Mouse (Mus musculus): Measurements from ENCODE around the gene Icosl. TPM values are rescaled to one million over a fixed set of nuclear protein-coding genes. Genes with fewer than 3 reads are reported as not detected.

Gene Icosl
- total and polyA plus RNA-seq, 3 experiments, result 0.64 to 1.5 (median 1.3) TPM

DNA sequence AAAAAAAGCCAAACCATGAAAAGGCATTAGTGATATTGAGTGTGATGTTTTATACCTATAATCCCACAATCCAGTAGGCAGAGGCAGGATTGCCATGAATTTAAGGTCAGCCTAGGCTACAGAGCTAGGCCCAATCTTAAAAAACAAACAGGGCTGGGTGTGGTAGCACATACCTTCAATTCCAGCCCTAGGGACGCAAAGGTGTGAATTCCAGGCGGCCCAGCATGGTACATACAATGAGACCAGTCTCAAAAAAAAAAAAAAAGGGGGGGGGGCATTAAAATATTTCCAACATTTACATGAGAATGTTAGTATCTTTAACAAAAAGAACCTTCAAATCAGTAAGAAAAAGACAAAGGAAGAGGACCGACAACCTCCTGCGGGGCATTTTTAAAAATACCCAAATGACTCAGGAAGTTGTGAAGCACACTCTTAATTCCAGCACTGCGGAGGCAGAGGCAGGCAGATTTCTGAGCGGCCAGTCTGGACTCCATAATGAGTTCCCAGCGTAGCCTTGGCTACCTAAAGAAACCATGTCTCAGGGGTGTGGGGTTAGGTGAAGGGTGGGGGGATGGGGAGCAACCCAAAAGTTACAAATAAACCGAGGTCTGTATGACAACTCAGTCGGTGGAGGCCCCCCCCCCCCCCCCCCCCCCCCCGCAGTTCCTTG lies 20.9 kb upstream of the Icosl start:
- DNase-seq (ENCODE audit: extremely low read depth), result no peak

DNA sequence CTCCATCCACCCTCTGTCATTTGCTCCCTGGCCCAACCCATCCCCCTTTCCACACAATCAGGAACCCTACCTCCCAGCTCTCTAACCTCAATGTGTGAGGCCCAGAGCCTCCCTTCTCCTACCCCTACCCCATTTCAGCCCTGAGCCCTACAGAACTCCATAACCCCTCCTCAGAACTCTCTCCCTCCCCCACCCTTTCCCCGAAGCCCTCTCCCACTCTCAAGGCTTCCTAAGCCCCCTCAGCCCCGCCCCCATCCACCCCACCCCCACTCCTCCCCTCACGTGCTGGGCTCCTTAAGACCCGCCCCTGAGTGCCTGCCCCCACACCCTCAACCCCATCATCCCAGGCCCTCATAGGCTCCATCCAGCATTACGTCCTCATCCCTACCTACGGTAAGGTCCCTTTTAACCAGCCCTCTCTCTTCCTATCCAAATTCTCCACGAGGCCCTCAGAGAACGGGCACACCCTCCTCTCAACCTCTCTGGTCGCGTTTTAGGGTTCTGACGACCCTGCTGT lies 19.5 kb upstream of the Icosl start:
- no peaks in the 10 kb centered on the region for H3K36me3 ChIP-seq (replicated peaks in 1 of 2; ENCODE audit: control insufficient read depth in 1 of 2, insufficient read depth in 1 of 2, low read length in 1 of 2)
- no peak for DNase-seq (ENCODE audit: extremely low read depth)
- H3K79me2 ChIP-seq (replicated peaks; ENCODE audit: control insufficient read depth, extremely low read depth, insufficient read depth, poor library complexity, severe bottlenecking), result no peaks in the 10 kb centered on the region
- no peak overlapping the region for H3K9ac ChIP-seq (ENCODE audit: insufficient read depth, low read depth)
- TF ChIP-seq GABPA (IDR thresholded peaks at IDR 0.05; ENCODE audit: insufficient replicate concordance, low read depth, low read length) (no peak), USF2 (conservative IDR thresholded peaks at IDR 0.05; ENCODE audit: low read depth, low read length) (no peak), UBTF (IDR thresholded peaks at IDR 0.05; ENCODE audit: low read depth, low read length) (no peak), MAFK (IDR thresholded peaks at IDR 0.05; ENCODE audit: insufficient replicate concordance, low read length) (no peak), CTCF (conservative IDR thresholded peaks at IDR 0.05 in 1 of 2, IDR thresholded peaks at IDR 0.05 in 1 of 2; ENCODE audit: low read depth in 2 of 2, low read length in 2 of 2) (no peak), HCFC1 (IDR thresholded peaks at IDR 0.05; ENCODE audit: low read depth, low read length) (no peak), USF1 (IDR thresholded peaks at IDR 0.05; ENCODE audit: low read depth, low read length) (no peak), ZC3H11A (IDR thresholded peaks at IDR 0.05; ENCODE audit: low read depth, low read length) (no peak)
- in situ Hi-C loops (cut with MboI; ENCODE audit: low pct_ligation_motif_present, low pct_unique_long_range_greater_than_20kb, low sequenced_read_pairs) (loop anchor here (25.0 kb wide), 1 partner anchor 338 kb away; no protein-coding TSS in a partner anchor), dilution Hi-C loops (cut with MboI; ENCODE audit: extremely low pct_ligation_motif_present, extremely low pct_unique_long_range_greater_than_20kb, low sequenced_read_pairs) (no loop called here)
- H3K4me1 ChIP-seq (ENCODE audit: control insufficient read depth in 1 of 2, insufficient read depth in 2 of 2), result peaks cover 15 to 43% of the 10 kb centered on the region in 2 experiments
- H3K4me3 ChIP-seq (replicated peaks in 1 of 3; ENCODE audit: low read depth in 2 of 3, low read length in 2 of 3, poor library complexity in 1 of 3), result no peak overlapping the region
- no peaks in the 10 kb centered on the region for H3K9me3 ChIP-seq (replicated peaks; ENCODE audit: low read length)
- H3K27me3 ChIP-seq (replicated peaks), result peaks cover 4% of the 10 kb centered on the region
- H3K27ac ChIP-seq (ENCODE audit: insufficient read depth, low read depth), result no peak overlapping the region
- H3K4me2 ChIP-seq (ENCODE audit: insufficient read depth, low read depth, poor library complexity, severe bottlenecking), result no peak overlapping the region

More for the DNA sequence above, 20.9 kb upstream of the Icosl start:
- Histone ChIP-seq H3K79me2 (replicated peaks; ENCODE audit: control insufficient read depth, extremely low read depth, insufficient read depth, poor library complexity, severe bottlenecking) (no peaks in the 10 kb centered on the region), H3K4me1 (ENCODE audit: control insufficient read depth in 1 of 2, insufficient read depth in 2 of 2) (peaks cover 17 to 56% of the 10 kb centered on the region in 2 experiments), H3K27ac (ENCODE audit: insufficient read depth, low read depth) (no peak overlapping the region), H3K36me3 (replicated peaks in 1 of 2; ENCODE audit: control insufficient read depth in 1 of 2, insufficient read depth in 1 of 2, low read length in 1 of 2) (no peaks in the 10 kb centered on the region), H3K4me3 (replicated peaks in 1 of 3; ENCODE audit: low read depth in 2 of 3, low read length in 2 of 3, poor library complexity in 1 of 3) (no peak overlapping the region), H3K9me3 (replicated peaks; ENCODE audit: low read length) (no peaks in the 10 kb centered on the region), H3K9ac (ENCODE audit: insufficient read depth, low read depth) (no peak overlapping the region), H3K27me3 (replicated peaks) (peaks cover 4% of the 10 kb centered on the region), H3K4me2 (ENCODE audit: insufficient read depth, low read depth, poor library complexity, severe bottlenecking) (no peak overlapping the region)
- in situ Hi-C loops (cut with MboI; ENCODE audit: low pct_ligation_motif_present, low pct_unique_long_range_greater_than_20kb, low sequenced_read_pairs), result loop anchor here (25.0 kb wide), 1 partner anchor 339 kb away; no protein-coding TSS in a partner anchor
- TF ChIP-seq ZKSCAN1 (IDR thresholded peaks at IDR 0.05; ENCODE audit: borderline replicate concordance, low read depth, low read length), result no peak
- TF ChIP-seq KAT2A (IDR thresholded peaks at IDR 0.05; ENCODE audit: insufficient replicate concordance, low read length), result no peak
- TF ChIP-seq UBTF (IDR thresholded peaks at IDR 0.05; ENCODE audit: low read depth, low read length), result no peak
- TF ChIP-seq GABPA (IDR thresholded peaks at IDR 0.05; ENCODE audit: insufficient replicate concordance, low read depth, low read length), result no peak
- no peak for TF ChIP-seq USF1 (IDR thresholded peaks at IDR 0.05; ENCODE audit: low read depth, low read length)
- TF ChIP-seq POLR2A (IDR thresholded peaks at IDR 0.05; ENCODE audit: low read depth, low read length), result no peak
- no peak for TF ChIP-seq JUND (conservative IDR thresholded peaks at IDR 0.05; ENCODE audit: low read depth, low read length)
- no peak for TF ChIP-seq NRF1 (IDR thresholded peaks at IDR 0.05; ENCODE audit: low read depth, low read length)
- dilution Hi-C loops (cut with MboI; ENCODE audit: extremely low pct_ligation_motif_present, extremely low pct_unique_long_range_greater_than_20kb, low sequenced_read_pairs), result no loop called here

Measured in CH12.LX (cell line).